Mouse (Mus musculus) ES-E14 (cell line): ENCODE measurements around the gene Zfp277. TPM values are rescaled to one million over a fixed set of nuclear protein-coding genes. Genes with fewer than 3 reads are reported as not detected.

Source experiments
- DNase-seq: peaks from one replicate; pipeline ENCODE4 v3.0.0-alpha.2; 2013; ENCODE audit warnings: low read depth, low spot score
- H3K27ac ChIP-seq: 2 replicates; pipeline ENCODE4 v1.5.1; 2012; ENCODE audit warnings: low read depth, mild to moderate bottlenecking, low read length, moderate library complexity, mixed read lengths; ENCODE audit not compliant: poor library complexity, insufficient read depth, severe bottlenecking
- H3K36me3 ChIP-seq: 2 replicates; pipeline ENCODE4 v1.6.1; 2012; ENCODE audit warnings: mild to moderate bottlenecking, low read length, moderate library complexity, mixed read lengths; ENCODE audit not compliant: control insufficient read depth, poor library complexity, insufficient read depth, severe bottlenecking
- H3K4me1 ChIP-seq, 2 experiments: fragments of 150-350 bp in 1 of 2; sonication (generic) in 1 of 2; 2 replicates each; pipeline ENCODE4 v1.6.1; 2012; ENCODE audit warnings: low read length in 2 of 2, mild to moderate bottlenecking in 1 of 2, mixed read lengths in 1 of 2; ENCODE audit not compliant: control insufficient read depth in 2 of 2, insufficient read depth in 2 of 2, poor library complexity in 1 of 2
- H3K4me3 ChIP-seq, 2 experiments: fragments of 150-350 bp in 1 of 2; sonication (generic) in 1 of 2; 2 replicates each; pipeline ENCODE4 v1.5.1; 2012; ENCODE audit warnings: low read length in 2 of 2, low read depth in 1 of 2, mild to moderate bottlenecking in 1 of 2, mixed read lengths in 1 of 2; ENCODE audit not compliant: insufficient read depth in 1 of 2, poor library complexity in 1 of 2, severe bottlenecking in 1 of 2
- H3K9ac ChIP-seq: 2 replicates; pipeline ENCODE4 v1.6.1; 2012; ENCODE audit warnings: low read depth, mild to moderate bottlenecking, low read length, mixed read lengths; ENCODE audit not compliant: poor library complexity, insufficient read depth, severe bottlenecking
- H3K9me3 ChIP-seq: fragments of 150-350 bp; sonication (generic); 2 replicates; pipeline ENCODE4 v1.6.1; 2012; ENCODE audit warnings: low read depth, mild to moderate bottlenecking, low read length; ENCODE audit not compliant: control insufficient read depth, insufficient read depth
- CHD2 ChIP-seq: IDR thresholded peaks from 2 replicates; pipeline ENCODE4 v1.6.1; 2014; ENCODE audit warnings: mild to moderate bottlenecking, low read depth, low read length, inconsistent platforms
- HCFC1 ChIP-seq: IDR thresholded peaks from 2 replicates; pipeline ENCODE4 v1.6.1; 2012; ENCODE audit warnings: low read length, inconsistent platforms, borderline replicate concordance; ENCODE audit not compliant: insufficient read depth
- MAFK ChIP-seq: IDR thresholded peaks from 2 replicates; pipeline ENCODE4 v1.6.1; 2014; ENCODE audit warnings: mild to moderate bottlenecking, low read depth, low read length, inconsistent platforms; ENCODE audit not compliant: insufficient read depth
- ZC3H11A ChIP-seq: IDR thresholded peaks from 2 replicates; pipeline ENCODE4 v1.6.1; 2012; ENCODE audit warnings: low read depth, mild to moderate bottlenecking, inconsistent platforms, low read length, borderline replicate concordance
- ZNF384 ChIP-seq: IDR thresholded peaks from 2 replicates; pipeline ENCODE4 v1.6.1; 2012; ENCODE audit warnings: low read depth, low read length, inconsistent platforms
- in situ Hi-C, 2 experiments: fragments of 600-800 bp; cut with MboI; formaldehyde crosslinking; loops; one replicate each; pipeline ENCODE4 v1.15.1; 2025; ENCODE audit warnings: low sequenced_read_pairs in 2 of 2, inconsistent platforms in 1 of 2; ENCODE audit not compliant: unreplicated experiment in 2 of 2
- total RNA-seq: library from RNA; depleted of rRNA; stranded (reverse); fragments of 300-350 nt; gene quantifications from 2 replicates; pipeline ENCODE4 v1.2.3, GENCODE M21; 2012

Zfp277 gene
- total RNA-seq, 1 experiment: 21.9 TPM

- no peak overlapping the region for H3K4me3 ChIP-seq
- no peaks in the 10 kb centered on the region for H3K36me3 ChIP-seq
- no peak for TF ChIP-seq MAFK
- TF ChIP-seq ZC3H11A: no peak
- no peak for TF ChIP-seq ZNF384
- no peak for TF ChIP-seq CHD2
- no peak for TF ChIP-seq HCFC1
- in situ Hi-C loops: no loop called here
- no peak for DNase-seq
- H3K9ac ChIP-seq: no peak overlapping the region
- H3K4me1 ChIP-seq: no peaks in the 10 kb centered on the region
- no peaks in the 10 kb centered on the region for H3K9me3 ChIP-seq
- H3K27ac ChIP-seq: no peak overlapping the region
These were observed 66.2 kb downstream of the Zfp277 start for GRCm38 (mm10) chr12:40379538-40379923.

GRCm38 (mm10) chr12:40378621-40379537 lies 66.8 kb downstream of the Zfp277 start:
- TF ChIP-seq MAFK (no peak), ZNF384 (no peak), CHD2 (no peak), ZC3H11A (no peak), HCFC1 (no peak)
- no peaks in the 10 kb centered on the region for H3K4me1 ChIP-seq

GRCm38 (mm10) chr12:40351879-40352278 lies 93.8 kb downstream of the Zfp277 start:
- Histone ChIP-seq H3K36me3 (no peaks in the 10 kb centered on the region), H3K9ac (no peak overlapping the region), H3K4me1 (peaks cover 2 to 4% of the 10 kb centered on the region in 2 experiments; a peak in 3 of 4 replicates), H3K4me3 (no peak overlapping the region), H3K9me3 (no peaks in the 10 kb centered on the region), H3K27ac (no peak overlapping the region)
- in situ Hi-C loops: no loop called here
- TF ChIP-seq HCFC1 (no peak), MAFK (no peak), ZNF384 (no peak), CHD2 (no peak), ZC3H11A (no peak)
- no peak for DNase-seq

More at GRCm38 (mm10) chr12:40378621-40379537, 66.8 kb downstream of the Zfp277 start:
- no peak overlapping the region for H3K9ac ChIP-seq
- in situ Hi-C loops: no loop called here
- no peak for DNase-seq
- H3K9me3 ChIP-seq: no peaks in the 10 kb centered on the region
- no peak overlapping the region for H3K27ac ChIP-seq
- no peak overlapping the region for H3K4me3 ChIP-seq
- H3K36me3 ChIP-seq: no peaks in the 10 kb centered on the region

- no peak overlapping the region for H3K27ac ChIP-seq
- H3K4me3 ChIP-seq: no peak overlapping the region
- in situ Hi-C loops: no loop called here
- H3K9me3 ChIP-seq: no peaks in the 10 kb centered on the region
- no peaks in the 10 kb centered on the region for H3K36me3 ChIP-seq
- no peak for DNase-seq
- H3K4me1 ChIP-seq: peaks cover 2 to 4% of the 10 kb centered on the region in 2 experiments; a peak in 3 of 4 replicates
- TF ChIP-seq ZC3H11A (no peak), ZNF384 (no peak), MAFK (no peak), CHD2 (no peak), HCFC1 (no peak)
- H3K9ac ChIP-seq: no peak overlapping the region; the same call in 1 of the 2 replicates
These were observed 97.5 kb downstream of the Zfp277 start for GRCm38 (mm10) chr12:40348251-40348650.
